Mouse (Mus musculus) forebrain, embryonic 16.5 days (tissue): ENCODE measurements at regions not wholly inside any gene's neighbourhood (a gene's known extent, or its start where the extent isn't known, plus 50 kb on each side); places are given as distances from the start of the nearest gene placed in this dataset.
A peak's percentile ranks its signal among the peaks of the same experiment; 100 is the strongest.

Experiments
- ATAC-seq: fragments of 200-750 bp; cut with Nextera tagmentation; 2 replicates; pipeline ENCODE4 v1.8.0; 2017; ENCODE audit warnings: mild to moderate bottlenecking, moderate library complexity
- H3K27ac ChIP-seq: fragments of 300-500 bp; sonication (generic); 2 replicates; pipeline ENCODE4 v1.5.1; 2014; ENCODE audit warnings: low read length, control low read depth
- H3K27me3 ChIP-seq: fragments of 300-500 bp; sonication (generic); replicated peaks from 2 replicates; pipeline ENCODE4 v1.6.1; 2014; ENCODE audit warnings: low read length; ENCODE audit not compliant: control insufficient read depth, insufficient read depth
- H3K36me3 ChIP-seq: fragments of 300-500 bp; sonication (generic); 2 replicates; pipeline ENCODE4 v1.6.1; 2014; ENCODE audit not compliant: control insufficient read depth, insufficient read depth
- H3K4me1 ChIP-seq: fragments of 300-500 bp; sonication (generic); replicated peaks from 2 replicates; pipeline ENCODE4 v1.6.1; 2014; ENCODE audit warnings: low read length; ENCODE audit not compliant: control insufficient read depth, insufficient read depth
- H3K4me2 ChIP-seq: fragments of 300-500 bp; sonication (generic); 2 replicates; pipeline ENCODE4 v1.6.1; 2014; ENCODE audit warnings: mild to moderate bottlenecking, low read length, control low read depth
- H3K4me3 ChIP-seq: fragments of 300-500 bp; sonication (generic); replicated peaks from 2 replicates; pipeline ENCODE4 v1.5.1; 2014; ENCODE audit warnings: mild to moderate bottlenecking, low read length, control low read depth
- H3K9ac ChIP-seq: fragments of 300-500 bp; sonication (generic); replicated peaks from 2 replicates; pipeline ENCODE4 v1.6.1; 2014; ENCODE audit warnings: low read depth, low read length, control low read depth
- H3K9me3 ChIP-seq: fragments of 300-500 bp; sonication (generic); 2 replicates; pipeline ENCODE4 v1.6.1; 2016; ENCODE audit warnings: low read length; ENCODE audit not compliant: control insufficient read depth
- WGBS: fragments of 180-500 bp; shearing (Covaris S2); extraction: QIAGEN DNeasy Blood & Tissue Kit; methylation state at CpG from one replicate; pipeline ENCODE4 v1.1.7; 2014; 5-methylcytosine and 5-hydroxymethylcytosine counted together

- Histone ChIP-seq H3K4me2 (no peak overlapping the region), H3K4me3 (no peak overlapping the region), H3K9ac (no peak overlapping the region), H3K9me3 (no peaks in the 10 kb centered on the region), H3K27me3 (peaks cover 5% of the 10 kb centered on the region), H3K4me1 (peaks cover 26% of the 10 kb centered on the region), H3K36me3 (no peaks in the 10 kb centered on the region), H3K27ac (no peak overlapping the region)
- 58% methylated on average over 9 of the region's 9 CpGs for WGBS
- ATAC-seq: no peak
These were observed 396.3 kb upstream of the Igfbp7 start for GRCm38 (mm10) chr5:77804113-77804512.

GRCm38 (mm10) chr5:77803562-77803961 lies 395.7 kb upstream of the Igfbp7 start:
- H3K27me3 ChIP-seq: peaks cover 5% of the 10 kb centered on the region
- H3K9me3 ChIP-seq: no peaks in the 10 kb centered on the region
- no peaks in the 10 kb centered on the region for H3K36me3 ChIP-seq
- no peak for ATAC-seq
- H3K9ac ChIP-seq: no peak overlapping the region
- H3K4me3 ChIP-seq: no peak overlapping the region
- peaks cover 23% of the 10 kb centered on the region for H3K4me1 ChIP-seq
- H3K4me2 ChIP-seq: no peak overlapping the region
- no peak overlapping the region for H3K27ac ChIP-seq
- WGBS: 51% methylated on average over 6 of the region's 6 CpGs

- no peaks in the 10 kb centered on the region for H3K36me3 ChIP-seq
- ATAC-seq: peak; percentile 62; the same call in 1 of the 2 replicates
- H3K4me1 ChIP-seq: 0 out of 2 replicates have a peak, but pooled peaks cover 4% of the 10 kb centered on the region
- no peaks in the 10 kb centered on the region for H3K9me3 ChIP-seq
- no peak overlapping the region for H3K4me2 ChIP-seq
- no peak overlapping the region for H3K27ac ChIP-seq
- WGBS: 77% methylated on average over 3 of the region's 3 CpGs
- H3K27me3 ChIP-seq: no peaks in the 10 kb centered on the region
- no peak overlapping the region for H3K9ac ChIP-seq
- no peak overlapping the region for H3K4me3 ChIP-seq
These were observed 389.1 kb upstream of the Igfbp7 start for GRCm38 (mm10) chr5:77796960-77797359.

- 56% methylated on average over 5 of the region's 5 CpGs for WGBS
- no peaks in the 10 kb centered on the region for H3K36me3 ChIP-seq
- 0 out of 2 replicates have a peak, but pooled peaks cover 4% of the 10 kb centered on the region for H3K4me1 ChIP-seq
- H3K4me3 ChIP-seq: no peak overlapping the region
- H3K4me2 ChIP-seq: no peak overlapping the region
- H3K27ac ChIP-seq: no peak overlapping the region
- no peaks in the 10 kb centered on the region for H3K27me3 ChIP-seq
- H3K9me3 ChIP-seq: no peaks in the 10 kb centered on the region
- ATAC-seq: no peak
- H3K9ac ChIP-seq: no peak overlapping the region
These were observed 387.9 kb upstream of the Igfbp7 start for GRCm38 (mm10) chr5:77795766-77796165.

GRCm38 (mm10) chr5:77783953-77784352 lies 376.1 kb upstream of the Igfbp7 start:
- no peak overlapping the region for H3K4me3 ChIP-seq
- ATAC-seq: no peak

GRCm38 (mm10) chr5:77762426-77763042 lies 354.7 kb upstream of the Igfbp7 start:
- no peak overlapping the region for H3K27ac ChIP-seq
- WGBS: 43% methylated on average over 6 of the region's 6 CpGs
- H3K9ac ChIP-seq: no peak overlapping the region
- no peak overlapping the region for H3K4me2 ChIP-seq
- H3K9me3 ChIP-seq: no peaks in the 10 kb centered on the region
- ATAC-seq: peak; percentile 74
- no peak overlapping the region for H3K4me3 ChIP-seq
- no peaks in the 10 kb centered on the region for H3K36me3 ChIP-seq
- H3K4me1 ChIP-seq: no peaks in the 10 kb centered on the region
- H3K27me3 ChIP-seq: no peaks in the 10 kb centered on the region

More at GRCm38 (mm10) chr5:77783953-77784352, 376.1 kb upstream of the Igfbp7 start:
- no peaks in the 10 kb centered on the region for H3K36me3 ChIP-seq
- no peaks in the 10 kb centered on the region for H3K27me3 ChIP-seq
- WGBS: 68% methylated on average over 2 of the region's 2 CpGs
- H3K27ac ChIP-seq: no peak overlapping the region
- no peak overlapping the region for H3K4me2 ChIP-seq
- H3K9me3 ChIP-seq: no peaks in the 10 kb centered on the region
- H3K9ac ChIP-seq: no peak overlapping the region
- no peaks in the 10 kb centered on the region for H3K4me1 ChIP-seq

- H3K9me3 ChIP-seq: no peaks in the 10 kb centered on the region
- no peak overlapping the region for H3K9ac ChIP-seq
- no peak overlapping the region for H3K4me3 ChIP-seq
- H3K27ac ChIP-seq: no peak overlapping the region
- WGBS: 54% methylated on average over 6 of the region's 6 CpGs
- peak; percentile 62 for ATAC-seq
- no peaks in the 10 kb centered on the region for H3K36me3 ChIP-seq
- H3K4me1 ChIP-seq: no peaks in the 10 kb centered on the region
- no peaks in the 10 kb centered on the region for H3K27me3 ChIP-seq
- no peak overlapping the region for H3K4me2 ChIP-seq
These were observed 354.2 kb upstream of the Igfbp7 start for GRCm38 (mm10) chr5:77762013-77762412.

- Histone ChIP-seq H3K4me1 (no peaks in the 10 kb centered on the region; the same call in 1 of the 2 replicates), H3K4me2 (no peak overlapping the region), H3K9me3 (no peaks in the 10 kb centered on the region), H3K4me3 (no peak overlapping the region), H3K27ac (no peak overlapping the region), H3K9ac (no peak overlapping the region), H3K27me3 (no peaks in the 10 kb centered on the region), H3K36me3 (no peaks in the 10 kb centered on the region)
- no peak for ATAC-seq
- 88% methylated on average over 1 of the region's 1 CpGs for whole genome bisulfite sequencing
These were observed 341.1 kb upstream of the Igfbp7 start for GRCm38 (mm10) chr5:77748933-77749332.

- no peaks in the 10 kb centered on the region for H3K9me3 ChIP-seq
- no peak overlapping the region for H3K9ac ChIP-seq
- peaks cover 3% of the 10 kb centered on the region; the same call in 1 of the 2 replicates for H3K4me1 ChIP-seq
- no peak overlapping the region for H3K4me2 ChIP-seq
- H3K27me3 ChIP-seq: no peaks in the 10 kb centered on the region
- no peak overlapping the region for H3K4me3 ChIP-seq
- no peaks in the 10 kb centered on the region for H3K36me3 ChIP-seq
- no peak for ATAC-seq
- H3K27ac ChIP-seq: no peak overlapping the region
- 63% methylated on average over 5 of the region's 5 CpGs for WGBS
These were observed 338.8 kb upstream of the Igfbp7 start for GRCm38 (mm10) chr5:77746604-77747003.

- Histone ChIP-seq H3K36me3 (no peaks in the 10 kb centered on the region), H3K4me3 (no peak overlapping the region), H3K9ac (no peak overlapping the region), H3K27ac (no peak overlapping the region), H3K9me3 (no peaks in the 10 kb centered on the region), H3K4me1 (peaks cover 3% of the 10 kb centered on the region; the same call in 1 of the 2 replicates), H3K27me3 (no peaks in the 10 kb centered on the region), H3K4me2 (no peak overlapping the region)
- peak; percentile 81 for ATAC-seq
- WGBS: 46% methylated on average over 3 of the region's 3 CpGs
These were observed 335.6 kb upstream of the Igfbp7 start for GRCm38 (mm10) chr5:77743467-77743866.
